Mouse (Mus musculus): Measurements from ENCODE around the gene Grwd1. TPM values are rescaled to one million over a fixed set of nuclear protein-coding genes. Genes with fewer than 3 reads are reported as not detected.
A peak's percentile ranks its signal among the peaks of the same experiment; 100 is the strongest.

Grwd1 gene
- polyA plus RNA-seq, 1 experiment from 2014 or later: 127 TPM

DNA sequence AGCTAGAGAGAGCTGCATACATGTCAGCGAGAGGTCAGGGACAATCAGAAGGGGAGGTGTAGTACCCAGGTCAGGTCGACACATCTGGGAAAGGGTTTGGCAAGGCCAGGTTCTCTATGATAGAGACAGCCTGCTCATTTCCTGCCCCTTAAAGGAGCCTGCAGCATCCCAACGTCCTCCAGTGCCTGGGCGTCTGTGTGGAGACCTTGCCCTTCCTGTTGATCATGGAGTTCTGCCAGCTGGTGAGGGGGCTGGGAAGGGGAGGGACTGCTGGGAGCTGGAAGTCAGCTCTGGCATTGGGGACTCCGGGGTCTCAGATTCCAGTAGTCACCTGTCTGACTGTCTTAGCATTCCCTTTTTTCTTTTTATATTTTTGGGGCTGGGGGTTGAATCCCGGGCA, 40.0 kb downstream of the Grwd1 start:
- WGBS: 73% methylated on average over 6 of the region's 6 CpGs
- DNase-seq (ENCODE audit: low spot score): no peak
- H3K27ac ChIP-seq (replicated peaks): no peak overlapping the region
- H3K9me3 ChIP-seq: no peaks in the 10 kb centered on the region
- H3K4me3 ChIP-seq: no peak overlapping the region
- H3K27me3 ChIP-seq (replicated peaks; ENCODE audit: low read depth, poor library complexity, severe bottlenecking): peaks cover 37% of the 10 kb centered on the region
- H3K4me1 ChIP-seq: peaks cover 24% of the 10 kb centered on the region
- peaks cover 88% of the 10 kb centered on the region for H3K36me3 ChIP-seq (replicated peaks)

- Histone ChIP-seq H3K9me3 (no peaks in the 10 kb centered on the region), H3K4me3 (peak overlapping the region; percentile 86), H3K27me3 (replicated peaks; ENCODE audit: low read depth, poor library complexity, severe bottlenecking) (peaks cover 20% of the 10 kb centered on the region; the same call in 1 of the 2 replicates), H3K4me1 (peaks cover 46% of the 10 kb centered on the region), H3K27ac (replicated peaks) (peak overlapping the region; percentile 88; the same call in 1 of the 2 replicates), H3K36me3 (replicated peaks) (peaks cover 57% of the 10 kb centered on the region)
- DNase-seq (ENCODE audit: low spot score): no peak
- WGBS: 86% methylated on average over 22 of the region's 22 CpGs
Observed at GRCm38 (mm10) chr7:45787642-45788041, 43.1 kb downstream of the Grwd1 start.

GRCm38 (mm10) chr7:45786661-45787413, 43.9 kb downstream of the Grwd1 start:
- peaks cover 49% of the 10 kb centered on the region for H3K36me3 ChIP-seq (replicated peaks)
- peak overlapping the region; percentile 86 for H3K4me3 ChIP-seq
- H3K27ac ChIP-seq (replicated peaks): peak overlapping the region; percentile 88
- H3K9me3 ChIP-seq: no peaks in the 10 kb centered on the region
- peak; percentile 78 for DNase-seq (ENCODE audit: low spot score)
- H3K27me3 ChIP-seq (replicated peaks; ENCODE audit: low read depth, poor library complexity, severe bottlenecking): peaks cover 22% of the 10 kb centered on the region; the same call in 1 of the 2 replicates
- 7% methylated on average over 17 of the region's 17 CpGs for WGBS
- peaks cover 46% of the 10 kb centered on the region for H3K4me1 ChIP-seq

DNA sequence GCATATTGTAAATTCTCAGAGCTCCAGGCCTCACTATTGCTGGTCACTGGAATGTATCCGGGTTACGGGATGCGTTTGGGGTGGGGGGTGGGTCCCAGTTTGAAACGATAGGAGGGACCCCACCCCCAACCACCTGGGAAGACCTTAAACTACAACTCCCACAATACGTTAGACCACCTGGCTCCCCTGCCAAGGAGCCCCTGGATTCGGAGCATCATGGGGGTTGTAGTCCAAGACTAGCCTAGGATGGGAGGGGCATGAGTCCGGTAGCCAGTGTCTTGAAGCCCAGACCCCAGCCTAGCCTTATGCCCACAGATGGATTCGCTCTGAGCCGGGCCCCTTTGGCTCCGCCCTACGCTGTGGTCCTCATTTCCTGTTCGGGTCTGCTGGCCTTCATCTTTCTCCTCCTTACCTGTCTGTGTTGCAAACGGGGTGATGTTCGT, 44.6 kb downstream of the Grwd1 start:
- peak; percentile 88 for DNase-seq (ENCODE audit: low spot score)
- Histone ChIP-seq H3K4me1 (peaks cover 46% of the 10 kb centered on the region), H3K9me3 (no peaks in the 10 kb centered on the region), H3K27ac (replicated peaks) (peak overlapping the region; percentile 88), H3K4me3 (peak overlapping the region; percentile 86), H3K27me3 (replicated peaks; ENCODE audit: low read depth, poor library complexity, severe bottlenecking) (peaks cover 22% of the 10 kb centered on the region; the same call in 1 of the 2 replicates), H3K36me3 (replicated peaks) (peaks cover 42% of the 10 kb centered on the region)
- 1% methylated on average over 14 of the region's 14 CpGs for WGBS

DNA sequence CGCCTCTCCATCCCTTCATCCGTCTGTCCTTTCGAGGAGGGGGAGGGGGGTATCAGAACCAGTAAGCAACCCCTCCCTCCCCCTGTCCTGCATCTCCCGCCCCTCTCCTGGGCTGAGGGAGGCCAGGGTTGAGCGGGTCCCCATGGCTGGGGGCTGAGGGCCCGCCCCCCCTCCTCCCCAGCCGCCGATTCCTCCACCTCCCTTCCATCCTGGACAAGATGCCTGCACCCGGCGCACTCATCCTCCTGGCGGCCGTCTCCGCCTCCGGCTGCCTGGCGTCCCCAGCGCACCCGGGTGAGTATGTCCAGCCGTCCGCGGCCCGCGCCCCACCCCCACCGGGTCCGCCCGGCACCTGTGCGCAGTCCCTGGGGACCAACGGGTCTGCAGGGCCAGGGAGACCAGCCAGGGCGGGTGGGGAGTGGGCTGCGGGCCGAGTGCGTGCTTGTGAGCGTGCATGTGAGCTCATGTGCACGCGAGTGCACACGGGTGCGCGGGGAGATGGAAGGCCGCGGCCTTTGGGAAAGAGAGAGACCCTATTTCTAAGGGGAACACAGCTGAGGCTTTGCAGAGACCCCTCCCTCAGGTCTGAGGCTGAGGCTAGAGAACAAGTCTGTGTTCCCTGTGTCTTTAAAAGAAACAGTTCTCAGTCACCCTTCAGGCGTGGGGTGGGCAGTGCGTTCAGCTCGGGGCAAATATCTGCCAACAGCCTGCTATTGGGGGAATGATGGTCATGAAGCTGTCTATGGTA, 45.2 kb downstream of the Grwd1 start:
- peak overlapping the region; percentile 86 for H3K4me3 ChIP-seq
- DNase-seq (ENCODE audit: low spot score): no peak
- H3K27ac ChIP-seq (replicated peaks): peak overlapping the region; percentile 88
- peaks cover 27% of the 10 kb centered on the region for H3K27me3 ChIP-seq (replicated peaks; ENCODE audit: low read depth, poor library complexity, severe bottlenecking)
- peaks cover 46% of the 10 kb centered on the region for H3K4me1 ChIP-seq
- peaks cover 36% of the 10 kb centered on the region for H3K36me3 ChIP-seq (replicated peaks)
- H3K9me3 ChIP-seq: no peaks in the 10 kb centered on the region
- WGBS: under 1% methylated on average over 40 of the region's 42 CpGs

DNA sequence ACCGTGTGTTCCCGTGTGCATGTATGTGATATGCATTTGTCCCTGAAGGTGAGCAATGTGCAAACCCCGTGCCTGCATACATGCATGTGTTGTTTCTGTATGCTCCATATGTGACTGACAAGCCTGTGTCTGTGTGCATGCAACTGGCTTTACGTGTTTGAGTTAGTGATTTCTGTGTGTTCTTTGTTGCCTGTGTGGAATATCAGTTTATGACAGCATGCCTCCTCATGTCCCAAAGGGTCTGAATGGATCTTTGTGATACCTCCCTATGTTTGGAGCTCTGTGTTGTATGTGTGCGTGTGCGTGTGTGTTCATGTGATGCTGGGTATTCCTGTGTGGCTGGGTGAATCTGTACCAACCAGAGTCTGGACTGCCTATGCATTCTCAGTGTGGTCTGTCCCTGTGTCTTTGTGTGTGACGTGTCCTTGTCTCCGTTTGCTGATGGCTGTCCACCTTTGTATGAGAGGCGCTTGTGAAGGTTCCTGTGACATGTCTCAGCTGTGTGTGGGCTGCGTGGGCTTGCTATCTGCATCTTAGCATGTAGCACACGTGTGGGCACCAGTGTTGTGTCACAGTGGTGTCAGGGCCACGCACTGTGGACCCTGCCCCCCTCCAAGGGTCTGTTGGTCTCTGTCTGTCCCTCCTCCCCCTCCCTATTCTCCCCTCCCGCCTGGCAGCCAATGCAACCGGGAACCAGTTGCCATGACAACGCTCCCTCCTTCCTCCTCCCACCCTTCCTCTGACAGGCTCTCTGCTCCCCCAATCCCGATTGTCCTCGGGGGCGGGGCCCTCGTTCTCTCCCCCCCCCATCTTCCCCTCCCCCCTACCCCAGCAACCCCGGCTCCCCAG, 46.0 kb downstream of the Grwd1 start, which contains the start of gene Sult2b1:
Sult2b1 (minus strand) TSS at position 146 of the 849 bp plus-strand sequence.
- peak; percentile 94 for DNase-seq (ENCODE audit: low spot score)
- no peaks in the 10 kb centered on the region for H3K9me3 ChIP-seq
- peak within 1 kb of the TSS; percentile 86 for H3K4me3 ChIP-seq
- peak within 1 kb of the TSS; percentile 89 for H3K27ac ChIP-seq (replicated peaks)
- WGBS: 24% methylated on average over 20 of the region's 20 CpGs
- peaks cover 31% of the 10 kb centered on the region for H3K27me3 ChIP-seq (replicated peaks; ENCODE audit: low read depth, poor library complexity, severe bottlenecking)
- H3K36me3 ChIP-seq (replicated peaks): peaks cover 28% of the 10 kb centered on the region
- H3K4me1 ChIP-seq: peaks cover 47% of the 10 kb centered on the region

GRCm38 (mm10) chr7:45783511-45784091, 47.1 kb downstream of the Grwd1 start, which contains the start of gene Lmtk3:
TSS of gene Lmtk3 (plus strand) at chr7:45783738.
- peaks cover 16% of the 10 kb centered on the region for H3K36me3 ChIP-seq (replicated peaks)
- peak; percentile 83 for DNase-seq (ENCODE audit: low spot score)
- no peaks in the 10 kb centered on the region for H3K9me3 ChIP-seq
- under 1% methylated on average over 38 of the region's 38 CpGs for WGBS
- peak within 1 kb of the TSS; percentile 86 for H3K4me3 ChIP-seq
- H3K27ac ChIP-seq (replicated peaks): peak within 1 kb of the TSS; percentile 89
- H3K4me1 ChIP-seq: peaks cover 56% of the 10 kb centered on the region
- H3K27me3 ChIP-seq (replicated peaks; ENCODE audit: low read depth, poor library complexity, severe bottlenecking): peaks cover 41% of the 10 kb centered on the region

GRCm38 (mm10) chr7:45782271-45782670, 48.5 kb downstream of the Grwd1 start:
- Histone ChIP-seq H3K4me3 (no peak overlapping the region), H3K27me3 (replicated peaks; ENCODE audit: low read depth, poor library complexity, severe bottlenecking) (peaks cover 38% of the 10 kb centered on the region), H3K36me3 (replicated peaks) (peaks cover 3% of the 10 kb centered on the region; the same call in 1 of the 2 replicates), H3K27ac (replicated peaks) (no peak overlapping the region), H3K9me3 (no peaks in the 10 kb centered on the region), H3K4me1 (peaks cover 49% of the 10 kb centered on the region)
- DNase-seq (ENCODE audit: low spot score): no peak
- 75% methylated on average over 4 of the region's 4 CpGs for WGBS

DNA sequence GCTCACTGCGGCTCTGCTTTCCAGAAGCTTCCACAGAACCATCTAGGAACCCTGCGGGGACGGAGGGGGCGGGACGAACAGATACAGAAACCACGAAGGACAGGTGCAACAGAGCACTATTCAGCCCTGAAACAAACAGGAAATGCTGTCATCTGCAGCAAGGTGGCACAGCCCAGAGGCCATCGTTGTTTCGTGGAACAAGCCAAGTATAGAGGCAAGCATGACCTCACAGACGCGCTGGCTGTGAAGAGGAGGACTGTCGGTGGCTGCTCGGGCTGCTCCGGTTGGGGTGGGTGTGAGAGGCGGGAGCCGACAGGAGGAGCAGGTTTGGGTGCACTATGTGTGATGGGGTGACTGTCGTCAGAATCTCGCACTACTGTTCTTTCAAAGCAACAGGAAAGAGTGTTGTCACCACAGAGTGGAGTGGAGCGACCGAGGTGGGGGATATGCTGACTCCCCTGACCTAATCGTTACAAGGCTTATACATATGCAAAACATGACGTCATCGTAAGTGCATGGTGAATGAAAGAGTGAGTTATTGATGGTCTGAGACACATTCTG, 51.6 kb downstream of the Grwd1 start:
- H3K36me3 ChIP-seq (replicated peaks): no peaks in the 10 kb centered on the region
- peaks cover 19% of the 10 kb centered on the region for H3K4me1 ChIP-seq
- H3K4me3 ChIP-seq: peak overlapping the region; percentile 29; the same call in 1 of the 2 replicates
- H3K27ac ChIP-seq (replicated peaks): 0 out of 2 replicates have a peak overlapping the region, but pooled peaks have one; percentile 10
- no peaks in the 10 kb centered on the region for H3K9me3 ChIP-seq
- no peak for DNase-seq (ENCODE audit: low spot score)
- WGBS: 29% methylated on average over 22 of the region's 22 CpGs
- peaks cover 27% of the 10 kb centered on the region for H3K27me3 ChIP-seq (replicated peaks; ENCODE audit: low read depth, poor library complexity, severe bottlenecking)

- no peak overlapping the region for H3K4me3 ChIP-seq
- peaks cover 14% of the 10 kb centered on the region for H3K27me3 ChIP-seq (replicated peaks; ENCODE audit: low read depth, poor library complexity, severe bottlenecking)
- WGBS: 81% methylated on average over 7 of the region's 7 CpGs
- H3K9me3 ChIP-seq: no peaks in the 10 kb centered on the region
- no peak overlapping the region for H3K27ac ChIP-seq (replicated peaks)
- no peaks in the 10 kb centered on the region for H3K36me3 ChIP-seq (replicated peaks)
- peaks cover 9% of the 10 kb centered on the region for H3K4me1 ChIP-seq
- DNase-seq (ENCODE audit: low spot score): no peak
Observed at GRCm38 (mm10) chr7:45775237-45775636, 55.5 kb downstream of the Grwd1 start.

Data from embryonic facial prominence, embryonic 10.5 days (tissue).